ENCODE assay signal across 9 mouse cellular contexts in genomic region chr11:117877917-117878745, GRCm38 (mm10). TPM values are rescaled to one million over a fixed set of nuclear protein-coding genes. Genes with fewer than 3 reads are reported as not detected.
DNase-seq lines count a peak whose midpoint lies in the region; ATAC-seq and TF ChIP-seq lines count a peak whose summit lies in the region.
"Had no signal": no experiment of that assay in that cellular context is flagged by ENCODE, and none has a peak within 500 bp of the region (broad histone marks: within the 10 kb centered on the region; RNA-seq: fewer than 3 reads in every experiment).

No protein-coding gene starts in this region.

- no peak for TF ChIP-seq CTCF in Patski (IDR thresholded peaks at IDR 0.05)

- no peaks in the 10 kb centered on the region for H3K9me3 ChIP-seq in heart, embryonic 10.5 days
- H3K9me3 ChIP-seq in heart, embryonic 14.5 days (ENCODE audit: control insufficient read depth, low read length) = no peaks in the 10 kb centered on the region
- H3K9me3 ChIP-seq in lung, embryonic 15.5 days = no peaks in the 10 kb centered on the region

- H3K9ac ChIP-seq in heart, embryonic 14.5 days (ENCODE audit: low read length) = peak overlapping the region; percentile 56
- H3K9ac ChIP-seq in lung, embryonic 15.5 days = 0 out of 2 replicates have a peak overlapping the region, but pooled peaks have one; percentile 20

- H3K27ac ChIP-seq in heart, embryonic 10.5 days = peak overlapping the region; percentile 76
- H3K27ac ChIP-seq in heart, embryonic 14.5 days (replicated peaks in 1 of 2; ENCODE audit: control insufficient read depth in 1 of 2, insufficient read depth in 1 of 2, low read depth in 2 of 2, low read length in 2 of 2) = peak overlapping the region in 1 of 2 experiments; percentile 78; a peak in 2 of 4 replicates
- peak overlapping the region; percentile 64 for H3K27ac ChIP-seq in lung, embryonic 15.5 days

- no peak for ATAC-seq in Patski
- ATAC-seq in heart, embryonic 14.5 days (ENCODE audit: insufficient number of reproducible peaks, insufficient read depth, low FRiP score, low read depth) = peak; percentile 44
- peak; percentile 21; the same call in 1 of the 2 replicates for ATAC-seq in lung, embryonic 15.5 days (ENCODE audit: borderline replicate concordance, extremely low read depth, low FRiP score, low TSS enrichment)

- no peaks in the 10 kb centered on the region for H3K27me3 ChIP-seq in heart, embryonic 10.5 days (ENCODE audit: insufficient read depth, poor library complexity, severe bottlenecking)
- no peaks in the 10 kb centered on the region for H3K27me3 ChIP-seq in Patski
- no peaks in the 10 kb centered on the region for H3K27me3 ChIP-seq in heart, embryonic 14.5 days (ENCODE audit: control insufficient read depth, insufficient read depth, low read length)
- H3K27me3 ChIP-seq in lung, embryonic 15.5 days = no peaks in the 10 kb centered on the region; the same call in 1 of the 2 replicates

- in situ Hi-C loops in Patski (cut with MboI; ENCODE audit: low pct_unique_long_range_greater_than_20kb) = no loop called here

- peak overlapping the region; percentile 31 for H3K4me3 ChIP-seq in heart, embryonic 10.5 days
- peak overlapping the region; percentile 3 to 19; a peak in 2 of 4 replicates for H3K4me3 ChIP-seq in heart, embryonic 14.5 days (ENCODE audit: control insufficient read depth in 1 of 2, insufficient read depth in 1 of 2, low read depth in 1 of 2, low read length in 2 of 2)
- H3K4me3 ChIP-seq in lung, embryonic 15.5 days = no peak overlapping the region

- H3K4me2 ChIP-seq in heart, embryonic 14.5 days (ENCODE audit: low read length) = peak overlapping the region; percentile 62
- peak overlapping the region; percentile 38 for H3K4me2 ChIP-seq in lung, embryonic 15.5 days

- CTCF ChIA-PET in Patski (lab: Charles Lee) = interaction anchor here (1.2 to 1.4 kb wide), 2 partner anchors 37 to 85 kb away, joined by 3 to 4 read pairs; no protein-coding TSS in a partner anchor

- H3K36me3 ChIP-seq in heart, embryonic 10.5 days = no peaks in the 10 kb centered on the region
- H3K36me3 ChIP-seq in heart, embryonic 14.5 days (ENCODE audit: control insufficient read depth, insufficient read depth, low read length) = no peaks in the 10 kb centered on the region
- H3K36me3 ChIP-seq in lung, embryonic 15.5 days = no peaks in the 10 kb centered on the region

- WGBS in heart, embryonic 10.5 days = 15% methylated on average over 13 of the region's 13 CpGs
- 10% methylated on average over 13 of the region's 13 CpGs for whole genome bisulfite sequencing in heart, embryonic 14.5 days
- WGBS in lung, embryonic 15.5 days = 14% methylated on average over 13 of the region's 13 CpGs

- POLR2A ChIA-PET in Patski (lab: Charles Lee) = interaction anchor here (1.0 to 1.9 kb wide), 2 partner anchors 90 to 131 kb away, joined by 3 to 6 read pairs; no protein-coding TSS in a partner anchor

- intact Hi-C loops in heart, postnatal 25 days (cut with DNase I) = no loop called here

- DNase-seq in heart, embryonic 10.5 days (ENCODE audit: low spot score) = no peak
- no peak for DNase-seq in heart, postnatal 25 days (ENCODE audit: low spot score)
- DNase-seq in Patski (ENCODE audit: low read depth, low spot score) = peak; percentile 33
- peak; percentile 67 for DNase-seq in kidney, postnatal 14 days
- DNase-seq in right cerebral cortex, postnatal 25 days = peak; percentile 43
- DNase-seq in adrenal gland, adult 2 months = no peak

- peaks cover 77% of the 10 kb centered on the region for H3K4me1 ChIP-seq in heart, embryonic 10.5 days
- H3K4me1 ChIP-seq in heart, embryonic 14.5 days (ENCODE audit: control insufficient read depth in 2 of 2, insufficient read depth in 2 of 2, low read length in 2 of 2) = peaks cover 35 to 50% of the 10 kb centered on the region in 2 experiments
- H3K4me1 ChIP-seq in lung, embryonic 15.5 days = peaks cover 47% of the 10 kb centered on the region

RNA-seq across cellular contexts. Expression of gene Tha1, which starts 4.8 kb away (rescaled TPM):
- 4.0 and 4.3 TPM in 2 replicates for polyA plus RNA-seq in heart, embryonic 10.5 days (2016; fragmentation: Nextera tagmentation; extraction: Ambion mirVana)
- 1 to 10 TPM; 6.7 to 7.3 TPM for total RNA-seq in heart, postnatal 25 days (2021)
- 10.6 TPM for polyA plus RNA-seq in Patski (2021)
- polyA plus RNA-seq in heart, embryonic 14.5 days (2014; fragmentation: Nextera tagmentation; extraction: Ambion mirVana) = 4.9 and 5.6 TPM in 2 replicates
- polyA plus RNA-seq in lung, embryonic 15.5 days (2015; fragmentation: Nextera tagmentation; extraction: Ambion mirVana) = 5.0 and 5.4 TPM in 2 replicates
- total RNA-seq in adrenal gland, adult 2 months (2021) = 1 to 10 TPM; 8.4 to 9.5 TPM
- polyA plus RNA-seq in adrenal gland, adult 2 months (2012; rRNA removed) = 40.3 and 49.3 TPM in 2 replicates

RNA-seq across cellular contexts. Expression of gene Tmem235, which starts 17.6 kb away (rescaled TPM):
- not detected in 2 replicates for polyA plus RNA-seq in heart, embryonic 10.5 days (2016; fragmentation: Nextera tagmentation; extraction: Ambion mirVana)
- not detected for total RNA-seq in heart, postnatal 25 days (2021)
- polyA plus RNA-seq in Patski (2021) = 0.06 TPM
- polyA plus RNA-seq in heart, embryonic 14.5 days (2014; fragmentation: Nextera tagmentation; extraction: Ambion mirVana) = not detected in 2 replicates
- polyA plus RNA-seq in lung, embryonic 15.5 days (2015; fragmentation: Nextera tagmentation; extraction: Ambion mirVana) = not detected in 2 replicates
- total RNA-seq in adrenal gland, adult 2 months (2021) = not detected
- polyA plus RNA-seq in adrenal gland, adult 2 months (2012; rRNA removed) = not detected in 2 replicates
- polyA plus RNA-seq: neural tube, embryonic 11.5 days had no signal

RNA-seq across cellular contexts. Expression of gene Birc5, which starts 29.1 kb away (rescaled TPM):
- 275 and 334 TPM in 2 replicates for polyA plus RNA-seq in heart, embryonic 10.5 days (2016; fragmentation: Nextera tagmentation; extraction: Ambion mirVana)
- 1 to 10 TPM in 1 of 2 experiments, under 1 TPM in 1; 0.73 to 1.3 TPM for total RNA-seq in heart, postnatal 25 days (2021)
- 79.5 TPM for polyA plus RNA-seq in Patski (2021)
- polyA plus RNA-seq in heart, embryonic 14.5 days (2014; fragmentation: Nextera tagmentation; extraction: Ambion mirVana) = 227 and 240 TPM in 2 replicates
- polyA plus RNA-seq in lung, embryonic 15.5 days (2015; fragmentation: Nextera tagmentation; extraction: Ambion mirVana) = 352 and 368 TPM in 2 replicates
- 1 to 10 TPM; 1.1 to 2.8 TPM for total RNA-seq in adrenal gland, adult 2 months (2021)
- polyA plus RNA-seq in adrenal gland, adult 2 months (2012; rRNA removed) = 2.1 and 2.6 TPM in 2 replicates

RNA-seq across cellular contexts. Expression of gene Tk1, which starts 52.2 kb away (rescaled TPM):
- 124 and 134 TPM in 2 replicates for polyA plus RNA-seq in heart, embryonic 10.5 days (2016; fragmentation: Nextera tagmentation; extraction: Ambion mirVana)
- total RNA-seq in heart, postnatal 25 days (2021) = 1 to 10 TPM; 2.3 to 3.2 TPM
- 79.7 TPM for polyA plus RNA-seq in Patski (2021)
- polyA plus RNA-seq in heart, embryonic 14.5 days (2014; fragmentation: Nextera tagmentation; extraction: Ambion mirVana) = 98.0 and 100 TPM in 2 replicates
- polyA plus RNA-seq in lung, embryonic 15.5 days (2015; fragmentation: Nextera tagmentation; extraction: Ambion mirVana) = 145 and 147 TPM in 2 replicates
- total RNA-seq in adrenal gland, adult 2 months (2021) = 1 to 10 TPM; 2.2 to 3.1 TPM
- polyA plus RNA-seq in adrenal gland, adult 2 months (2012; rRNA removed) = 8.6 and 10.2 TPM in 2 replicates

RNA-seq across cellular contexts. Expression of gene Afmid, which starts 52.4 kb away (rescaled TPM):
- polyA plus RNA-seq in heart, embryonic 10.5 days (2016; fragmentation: Nextera tagmentation; extraction: Ambion mirVana) = 8.8 and 13.5 TPM in 2 replicates
- total RNA-seq in heart, postnatal 25 days (2021) = 1 to 10 TPM; 4.3 to 5.6 TPM
- polyA plus RNA-seq in Patski (2021) = 9.1 TPM
- polyA plus RNA-seq in heart, embryonic 14.5 days (2014; fragmentation: Nextera tagmentation; extraction: Ambion mirVana) = 18.7 and 20.8 TPM in 2 replicates
- 3.8 and 5.3 TPM in 2 replicates for polyA plus RNA-seq in lung, embryonic 15.5 days (2015; fragmentation: Nextera tagmentation; extraction: Ambion mirVana)
- total RNA-seq in adrenal gland, adult 2 months (2021) = 1 to 10 TPM; 5.5 to 6.8 TPM
- polyA plus RNA-seq in adrenal gland, adult 2 months (2012; rRNA removed) = 9.3 and 9.6 TPM in 2 replicates

Comparison
In these comparisons a context has a peak if more than half of its experiments do, and no peak if none do; other contexts are left out.
1. DNase-seq: peak in Patski (single experiment), kidney, postnatal 14 days (single experiment) and right cerebral cortex, postnatal 25 days (single experiment); none in heart, embryonic 10.5 days (single experiment), heart, postnatal 25 days (single experiment) and adrenal gland, adult 2 months (single experiment).
2. RNA of gene Birc5, which starts 29.1 kb away (polyA plus RNA-seq): 352 to 368 TPM in lung, embryonic 15.5 days, 275 to 334 TPM in heart, embryonic 10.5 days, 227 to 240 TPM in heart, embryonic 14.5 days and 79.5 TPM in Patski (single experiment); 2.1 to 2.6 TPM in adrenal gland, adult 2 months; every median in the first group is over 10 times any median in the second.